Mouse (Mus musculus): ENCODE measurements around the gene Prdx1.
"Not testable (repeated sequence)": the region's sequence is repeated elsewhere in the genome, so short reads cannot be mapped to it uniquely, and the experiment has no call there.

Prdx1 gene

GRCm38 (mm10) chr4:116685402-116686061 is at the start of gene Prdx1:
Prdx1 (plus strand) TSS chr4:116685544.
- DNase-seq = peak; percentile 98

- DNase-seq = no peak
These were observed 46.5 kb upstream of the Prdx1 start for GRCm38 (mm10) chr4:116638821-116639220.

GRCm38 (mm10) chr4:116642071-116642470 is 43.3 kb upstream of the Prdx1 start:
- no peak for DNase-seq

- DNase-seq = peak; percentile 32
These were observed 41.0 kb upstream of the Prdx1 start for GRCm38 (mm10) chr4:116644326-116644725.

- DNase-seq = no peak
These were observed 39.7 kb upstream of the Prdx1 start for GRCm38 (mm10) chr4:116645624-116646023.

GRCm38 (mm10) chr4:116649411-116649810 is 35.9 kb upstream of the Prdx1 start:
- no peak for DNase-seq

- no peak for DNase-seq
These were observed 35.0 kb upstream of the Prdx1 start for GRCm38 (mm10) chr4:116650365-116650764.

- peak; percentile 90 for DNase-seq
These were observed 34.2 kb upstream of the Prdx1 start, which contains the start of gene Akr1a1 for GRCm38 (mm10) chr4:116650924-116651796. Akr1a1 (minus strand) TSS chr4:116651680.

GRCm38 (mm10) chr4:116651797-116652135 is 33.6 kb upstream of the Prdx1 start:
- no peak for DNase-seq

GRCm38 (mm10) chr4:116653228-116653627 is 32.1 kb upstream of the Prdx1 start:
- DNase-seq = no peak

- DNase-seq = no peak
These were observed 30.2 kb upstream of the Prdx1 start for GRCm38 (mm10) chr4:116655100-116655499.

GRCm38 (mm10) chr4:116655658-116656057 is 29.7 kb upstream of the Prdx1 start:
- no peak for DNase-seq

- no peak for DNase-seq
These were observed 27.4 kb upstream of the Prdx1 start for GRCm38 (mm10) chr4:116657971-116658370.

GRCm38 (mm10) chr4:116659474-116659873 is 25.9 kb upstream of the Prdx1 start:
- no peak for DNase-seq

GRCm38 (mm10) chr4:116659916-116660315 is 25.4 kb upstream of the Prdx1 start:
- not testable (repeated sequence) for DNase-seq

- DNase-seq = no peak
These were observed 24.5 kb upstream of the Prdx1 start for GRCm38 (mm10) chr4:116660829-116661228.

GRCm38 (mm10) chr4:116661998-116662397 is 23.3 kb upstream of the Prdx1 start:
- DNase-seq = no peak

GRCm38 (mm10) chr4:116666625-116667024 is 18.7 kb upstream of the Prdx1 start:
- no peak for DNase-seq

GRCm38 (mm10) chr4:116668145-116668544 is 17.2 kb upstream of the Prdx1 start:
- DNase-seq = no peak

- peak; percentile 30 for DNase-seq
These were observed 16.1 kb upstream of the Prdx1 start for GRCm38 (mm10) chr4:116669291-116669690.

GRCm38 (mm10) chr4:116672785-116673184 is 12.6 kb upstream of the Prdx1 start:
- DNase-seq = no peak

GRCm38 (mm10) chr4:116674761-116675160 is 10.6 kb upstream of the Prdx1 start:
- DNase-seq = not testable (repeated sequence)

GRCm38 (mm10) chr4:116676027-116676426 is 9.3 kb upstream of the Prdx1 start:
- no peak for DNase-seq

- DNase-seq = no peak
These were observed 7.5 kb upstream of the Prdx1 start for GRCm38 (mm10) chr4:116677808-116678207.

Measured in thymus, postnatal 25 days (tissue).